Mouse (Mus musculus) heart, adult 10 weeks (tissue): ENCODE data around the gene D6Wsu163e. TPM values are rescaled to one million over a fixed set of nuclear protein-coding genes. Genes with fewer than 3 reads are reported as not detected.

Experiments
- polyA plus RNA-seq: library from polyadenylated mRNA; stranded (reverse); fragments of 350-450 nt; fragmentation: Illumina TruSeq; extraction: RNeasy Lipid Tissue Mini Kit (QIAGEN cat#74804); gene quantifications from one replicate; pipeline ENCODE4 v1.2.3, GENCODE M21; 2014; ENCODE audit warnings: low read depth, low replicate concordance

The D6Wsu163e gene
- 17.0 TPM for polyA plus RNA-seq

DNA sequence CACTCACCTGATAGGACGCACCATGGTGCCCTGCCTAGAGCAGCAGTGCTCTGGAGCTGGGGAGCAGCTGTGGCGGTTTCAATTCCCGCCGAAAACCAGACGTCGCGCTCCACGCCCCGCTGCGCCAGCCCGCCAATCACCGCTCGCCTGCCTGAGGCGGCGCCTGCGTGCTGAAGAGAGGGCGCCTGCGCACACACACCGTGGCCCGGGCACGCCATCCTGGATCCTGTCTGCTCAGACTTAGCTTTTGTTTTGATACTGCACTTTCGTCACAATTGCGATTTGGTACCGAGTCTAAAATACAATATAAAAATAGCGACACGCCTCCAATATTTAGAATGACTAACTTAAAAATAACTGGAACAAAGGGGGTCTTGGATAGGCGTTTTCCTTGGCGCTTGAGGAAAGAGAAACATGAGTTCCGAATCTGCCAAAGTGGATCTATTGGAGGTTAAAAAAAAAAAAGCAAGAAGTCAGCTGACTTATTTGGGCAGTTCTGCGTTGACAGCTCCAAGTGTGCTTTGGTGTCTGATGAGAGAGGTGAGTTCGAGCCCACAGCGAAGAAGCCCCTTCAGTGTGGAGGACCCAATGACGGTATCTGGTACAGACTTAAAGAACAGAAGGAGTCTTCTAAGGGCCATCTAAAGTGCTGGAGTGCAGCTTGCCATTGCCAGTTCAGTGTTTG, at the start of gene D6Wsu163e, which contains the start of gene Rad51ap1:
Gene D6Wsu163e (plus strand): TSS at position 476 of the 685 bp plus-strand sequence.
Gene Rad51ap1 (minus strand): TSS at position 101 of the 685 bp plus-strand sequence.

DNA sequence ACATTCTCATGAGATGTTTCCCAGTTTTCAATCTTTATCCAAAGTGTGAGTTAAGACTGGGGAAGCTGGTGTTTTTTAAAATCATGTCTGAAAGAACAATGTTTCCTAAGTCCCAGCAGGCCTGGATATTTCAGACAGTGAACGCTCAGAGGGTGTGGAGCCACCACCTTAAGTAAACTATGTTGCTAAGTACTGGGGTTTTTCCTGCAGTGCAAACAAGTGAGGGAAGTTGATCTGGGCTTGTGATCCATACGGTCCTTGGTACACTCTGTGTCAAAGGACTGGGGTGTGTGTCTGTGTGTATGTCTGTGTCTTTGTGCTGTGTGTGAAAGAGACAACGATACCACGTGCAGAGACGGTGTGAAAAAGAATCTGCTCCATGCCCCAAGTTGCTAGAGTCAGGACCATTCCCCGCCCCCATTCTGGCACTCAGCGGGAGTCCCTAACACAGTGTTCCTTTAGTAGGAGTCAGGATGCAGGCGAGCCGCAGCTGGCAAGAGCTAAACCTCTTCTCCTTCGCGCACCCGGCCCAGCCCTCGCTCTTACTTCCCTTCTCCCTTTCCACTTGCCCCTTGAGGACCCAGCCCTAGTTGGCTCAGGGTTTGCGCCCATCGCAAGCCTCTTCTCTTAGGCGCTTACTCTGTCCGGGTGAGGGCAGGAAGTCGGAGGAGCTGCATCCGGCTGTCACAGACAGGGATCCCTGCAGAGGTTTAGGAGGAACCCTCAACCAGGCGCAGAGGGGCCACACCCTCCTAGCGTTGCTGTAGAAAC, 18.5 kb upstream of the D6Wsu163e start, which contains the start of gene Dyrk4:
Gene Dyrk4 (minus strand): TSS at position 729 of the 771 bp plus-strand sequence.

DNA sequence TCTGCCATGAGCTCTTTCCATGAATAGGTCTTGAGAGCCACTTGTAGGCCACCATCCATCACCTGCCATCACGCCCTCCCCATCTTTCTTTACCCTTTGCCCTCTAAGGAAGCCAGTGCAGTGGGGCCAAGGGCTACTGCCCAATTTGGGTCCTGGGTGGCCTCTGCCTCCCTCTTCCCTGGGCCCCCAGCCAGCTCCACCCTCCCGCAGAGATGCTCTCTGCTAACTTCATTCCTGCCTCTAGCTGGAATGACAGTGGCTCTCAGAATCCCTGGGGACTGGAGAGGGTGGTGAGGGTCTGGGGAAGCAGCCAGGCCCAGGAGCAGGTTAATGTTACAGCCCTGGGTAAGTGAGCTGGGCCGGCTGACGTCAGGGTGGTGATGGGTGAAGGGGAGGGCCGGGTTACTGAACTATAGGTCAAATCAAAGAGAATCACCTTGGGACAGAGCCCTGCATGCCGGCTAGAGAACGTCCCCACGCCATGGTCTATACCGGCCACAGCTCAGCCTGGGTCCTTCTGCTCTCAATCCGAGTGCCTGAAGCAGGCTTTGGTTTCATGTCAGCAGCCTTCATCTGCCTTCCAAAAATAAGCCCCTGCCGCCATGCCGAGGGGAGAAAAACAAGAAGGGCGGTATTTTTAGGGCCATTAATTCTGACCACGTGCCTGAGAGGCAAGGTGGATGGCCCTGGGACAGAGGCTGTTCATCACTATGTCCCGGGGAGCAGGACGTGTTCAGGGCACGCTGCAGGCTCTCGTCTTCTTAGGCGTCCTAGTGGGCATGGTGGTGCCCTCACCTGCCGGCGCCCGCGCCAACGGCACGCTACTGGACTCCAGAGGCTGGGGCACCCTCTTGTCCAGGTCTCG, 75.4 kb downstream of the D6Wsu163e start, which contains the start of gene Fgf6:
Gene Fgf6 (plus strand): TSS at position 681 of the 865 bp plus-strand sequence.

Other genes starting within 250 kb of the D6Wsu163e start
- gene Kcna6, start 199.3 kb upstream of the D6Wsu163e start, polyA plus RNA-seq, result 1.7 TPM
- gene Ndufa9, start 90.8 kb upstream of the D6Wsu163e start, polyA plus RNA-seq, result 696 TPM
- not detected for gene Akap3, start 86.9 kb upstream of the D6Wsu163e start, polyA plus RNA-seq
- gene Dyrk4, start 18.1 kb upstream of the D6Wsu163e start, polyA plus RNA-seq, result not detected
- 0.84 TPM for gene Rad51ap1, start 375 bp upstream of the D6Wsu163e start, polyA plus RNA-seq
- 0.39 TPM for gene Fgf6, start 75.6 kb downstream of the D6Wsu163e start, polyA plus RNA-seq
- not detected for gene Fgf23, start 132.9 kb downstream of the D6Wsu163e start, polyA plus RNA-seq
- gene Tigar, start 169.6 kb downstream of the D6Wsu163e start, polyA plus RNA-seq, result 41.6 TPM
- gene Ccnd2, start 212.2 kb downstream of the D6Wsu163e start, polyA plus RNA-seq, result 48.2 TPM